Mouse (Mus musculus) common myeloid progenitor, adult 5-6 weeks (primary cell): Measurements from ENCODE around the gene Ptprn2. TPM values are rescaled to one million over a fixed set of nuclear protein-coding genes. Genes with fewer than 3 reads are reported as not detected.

Source experiments
- ATAC-seq: replicated peaks from 2 replicates; pipeline ENCODE4 v1.8.0; 2016; ENCODE audit warnings: low read depth, mild to moderate bottlenecking, moderate TSS enrichment, inconsistent platforms; ENCODE audit not compliant: poor library complexity, severe bottlenecking
- total RNA-seq: library from RNA; stranded (forward); fragments of 200-1000, 187-1606 nt; gene quantifications from 2 replicates; pipeline ENCODE4 v1.2.3, GENCODE M21; 2017

Ptprn2 gene
- total RNA-seq, 1 experiment from 2014 or later = not detected

- no peak for ATAC-seq
These were observed 598.6 kb downstream of the Ptprn2 start for GRCm38 (mm10) chr12:117083856-117084701.

- no peak for ATAC-seq
These were observed 599.3 kb downstream of the Ptprn2 start for GRCm38 (mm10) chr12:117084702-117085409.

GRCm38 (mm10) chr12:117085661-117086335, 600.3 kb downstream of the Ptprn2 start:
- no peak for ATAC-seq

- ATAC-seq = no peak
These were observed 607.0 kb downstream of the Ptprn2 start for GRCm38 (mm10) chr12:117092345-117093107.

GRCm38 (mm10) chr12:117095941-117096340, 610.4 kb downstream of the Ptprn2 start:
- ATAC-seq = no peak

GRCm38 (mm10) chr12:117098295-117098694, 612.8 kb downstream of the Ptprn2 start:
- no peak for ATAC-seq

GRCm38 (mm10) chr12:117106696-117107095, 621.2 kb downstream of the Ptprn2 start:
- no peak for ATAC-seq

- ATAC-seq = no peak
These were observed 621.7 kb downstream of the Ptprn2 start for GRCm38 (mm10) chr12:117107143-117107616.

- ATAC-seq = no peak
These were observed 629.8 kb downstream of the Ptprn2 start for GRCm38 (mm10) chr12:117115254-117115865.

- ATAC-seq = no peak
These were observed 641.6 kb downstream of the Ptprn2 start for GRCm38 (mm10) chr12:117127078-117127477.

GRCm38 (mm10) chr12:117127485-117127884, 642.0 kb downstream of the Ptprn2 start:
- ATAC-seq = no peak

GRCm38 (mm10) chr12:117132095-117132494, 646.6 kb downstream of the Ptprn2 start:
- peak; percentile 94 for ATAC-seq

GRCm38 (mm10) chr12:117135205-117135604, 649.7 kb downstream of the Ptprn2 start:
- ATAC-seq = no peak

GRCm38 (mm10) chr12:117136472-117137010, 651.0 kb downstream of the Ptprn2 start:
- no peak for ATAC-seq

GRCm38 (mm10) chr12:117140901-117141300, 655.4 kb downstream of the Ptprn2 start:
- no peak for ATAC-seq

GRCm38 (mm10) chr12:117141394-117141793, 655.9 kb downstream of the Ptprn2 start:
- ATAC-seq = no peak

GRCm38 (mm10) chr12:117149176-117149575, 663.7 kb downstream of the Ptprn2 start:
- ATAC-seq = no peak

- ATAC-seq = 0 out of 2 replicates have a peak, but pooled peaks have one; percentile 10
These were observed 665.3 kb downstream of the Ptprn2 start for GRCm38 (mm10) chr12:117150611-117151395.
